9 mouse cellular contexts compared by ENCODE assay signal in genomic region chr3:52643796-52644177, GRCm38 (mm10).
A peak's percentile ranks its signal among the peaks of the same experiment; 100 is the strongest.
DNase-seq lines count a peak whose midpoint lies in the region; ATAC-seq and TF ChIP-seq lines count a peak whose summit lies in the region.
"Had no signal": no experiment of that assay in that cellular context is flagged by ENCODE, and none has a peak within 500 bp of the region (broad histone marks: within the 10 kb centered on the region; RNA-seq: fewer than 3 reads in every experiment).

No protein-coding gene starts in this region.

- H3K9ac ChIP-seq in lung, embryonic 14.5 days, result no peak overlapping the region
- H3K9ac ChIP-seq in embryonic facial prominence, embryonic 12.5 days, result no peak overlapping the region
- H3K9ac ChIP-seq in hindbrain, embryonic 14.5 days, result 0 out of 2 replicates have a peak overlapping the region, but pooled peaks have one; percentile 18
- no peak overlapping the region for H3K9ac ChIP-seq in stomach, embryonic 15.5 days

- H3K4me3 ChIP-seq in lung, embryonic 14.5 days (ENCODE audit: low read depth, low read length), result no peak overlapping the region
- H3K4me3 ChIP-seq in embryonic facial prominence, embryonic 12.5 days, result no peak overlapping the region
- no peak overlapping the region for H3K4me3 ChIP-seq in hindbrain, embryonic 14.5 days (replicated peaks; ENCODE audit: low read length)
- H3K4me3 ChIP-seq in stomach, embryonic 15.5 days (replicated peaks), result no peak overlapping the region

- no peak overlapping the region for H3K27ac ChIP-seq in lung, embryonic 14.5 days (ENCODE audit: low read depth)
- H3K27ac ChIP-seq in embryonic facial prominence, embryonic 12.5 days, result peak overlapping the region; percentile 8
- H3K27ac ChIP-seq in hindbrain, embryonic 14.5 days, result peak overlapping the region; percentile 34
- H3K27ac ChIP-seq in stomach, embryonic 15.5 days, result 0 out of 2 replicates have a peak overlapping the region, but pooled peaks have one; percentile 16

- DNase-seq in lung, embryonic 14.5 days, result peak; percentile 15
- DNase-seq in lung, postnatal 25 days (ENCODE audit: low spot score), result no peak
- no peak for DNase-seq in hindbrain, embryonic 14.5 days (ENCODE audit: low spot score)
- DNase-seq in kidney, adult 9 months, result no peak
- DNase-seq in urinary bladder, postnatal 4 days (ENCODE audit: low spot score in 2 of 2), result no peak
- DNase-seq in right cerebral cortex, adult 18-20 months, result no peak
- DNase-seq: lung, adult 2 months had no signal

- H3K27me3 ChIP-seq in lung, embryonic 14.5 days (ENCODE audit: insufficient read depth, low read length), result no peaks in the 10 kb centered on the region
- H3K27me3 ChIP-seq in embryonic facial prominence, embryonic 12.5 days, result no peaks in the 10 kb centered on the region
- no peaks in the 10 kb centered on the region for H3K27me3 ChIP-seq in hindbrain, embryonic 14.5 days (ENCODE audit: control insufficient read depth, insufficient read depth, low read length)
- H3K27me3 ChIP-seq in stomach, embryonic 15.5 days (replicated peaks), result no peaks in the 10 kb centered on the region

- no peaks in the 10 kb centered on the region for H3K9me3 ChIP-seq in lung, embryonic 14.5 days (ENCODE audit: low read depth, low read length)
- H3K9me3 ChIP-seq in embryonic facial prominence, embryonic 12.5 days, result no peaks in the 10 kb centered on the region
- H3K9me3 ChIP-seq in hindbrain, embryonic 14.5 days (ENCODE audit: control insufficient read depth, low read length), result no peaks in the 10 kb centered on the region
- no peaks in the 10 kb centered on the region for H3K9me3 ChIP-seq in stomach, embryonic 15.5 days

- ATAC-seq in lung, embryonic 14.5 days (ENCODE audit: insufficient read depth), result no peak
- no peak for ATAC-seq in embryonic facial prominence, embryonic 12.5 days (ENCODE audit: insufficient number of reproducible peaks, insufficient read depth, low FRiP score, low TSS enrichment)
- ATAC-seq in hindbrain, embryonic 14.5 days (ENCODE audit: low FRiP score), result no peak
- no peak for ATAC-seq in stomach, embryonic 15.5 days (ENCODE audit: insufficient read depth, low FRiP score, low read depth)

- no peaks in the 10 kb centered on the region for H3K36me3 ChIP-seq in lung, embryonic 14.5 days (ENCODE audit: insufficient read depth)
- no peaks in the 10 kb centered on the region for H3K36me3 ChIP-seq in embryonic facial prominence, embryonic 12.5 days
- H3K36me3 ChIP-seq in hindbrain, embryonic 14.5 days (replicated peaks; ENCODE audit: control insufficient read depth, insufficient read depth), result no peaks in the 10 kb centered on the region
- H3K36me3 ChIP-seq in stomach, embryonic 15.5 days, result no peaks in the 10 kb centered on the region

- peaks cover 7% of the 10 kb centered on the region; the same call in 1 of the 2 replicates for H3K4me1 ChIP-seq in lung, embryonic 14.5 days (ENCODE audit: insufficient read depth)
- peaks cover 41% of the 10 kb centered on the region for H3K4me1 ChIP-seq in embryonic facial prominence, embryonic 12.5 days
- H3K4me1 ChIP-seq in hindbrain, embryonic 14.5 days (replicated peaks; ENCODE audit: control insufficient read depth, insufficient read depth, low read length), result peaks cover 30% of the 10 kb centered on the region
- H3K4me1 ChIP-seq in stomach, embryonic 15.5 days, result peaks cover 14% of the 10 kb centered on the region; the same call in 1 of the 2 replicates

- no peak for TF ChIP-seq CTCF in lung, embryonic 14.5 days (IDR thresholded peaks at IDR 0.05; ENCODE audit: low read depth)

- H3K4me2 ChIP-seq in lung, embryonic 14.5 days, result no peak overlapping the region
- no peak overlapping the region for H3K4me2 ChIP-seq in embryonic facial prominence, embryonic 12.5 days (replicated peaks)
- H3K4me2 ChIP-seq in hindbrain, embryonic 14.5 days (replicated peaks), result no peak overlapping the region
- no peak overlapping the region for H3K4me2 ChIP-seq in stomach, embryonic 15.5 days

- 75% methylated on average over 10 of the region's 10 CpGs for WGBS in lung, embryonic 14.5 days
- WGBS in embryonic facial prominence, embryonic 12.5 days, result 64% methylated on average over 10 of the region's 10 CpGs
- 64% methylated on average over 10 of the region's 10 CpGs for WGBS in hindbrain, embryonic 14.5 days
- whole genome bisulfite sequencing in stomach, embryonic 15.5 days, result 78% methylated on average over 10 of the region's 10 CpGs
